Comparison of ENCODE assay signal across 19 mouse cellular contexts in genomic region chr5:37875452-37875851, GRCm38 (mm10). TPM values are rescaled to one million over a fixed set of nuclear protein-coding genes. Genes with fewer than 3 reads are reported as not detected.
DNase-seq lines count a peak whose midpoint lies in the region; ATAC-seq and TF ChIP-seq lines count a peak whose summit lies in the region.
"Had no signal": no experiment of that assay in that cellular context is flagged by ENCODE, and none has a peak within 500 bp of the region (broad histone marks: within the 10 kb centered on the region; RNA-seq: fewer than 3 reads in every experiment).

No protein-coding gene starts in this region.

- no peak for DNase-seq in frontal cortex, adult 2 months (ENCODE audit: extremely low spot score in 1 of 2, low spot score in 1 of 2)
- peak; percentile 22 to 26 for DNase-seq in layer of hippocampus, adult 2 months (ENCODE audit: low spot score in 2 of 2)
- DNase-seq in layer of hippocampus, postnatal 10 days (ENCODE audit: low spot score in 2 of 2) = no peak
- DNase-seq in lung, adult 2 months = no peak
- DNase-seq in brain, adult 2 months (ENCODE audit: low read depth, low spot score) = peak; percentile 47
- DNase-seq in hindbrain, embryonic 11.5 days (ENCODE audit: low spot score) = no peak
- DNase-seq: adrenal gland, postnatal 14 days; cerebellum, adult 8-10 months had no signal

- no peaks in the 10 kb centered on the region for H3K36me3 ChIP-seq in lung, embryonic 16.5 days (ENCODE audit: control insufficient read depth, insufficient read depth, low read length)
- no peaks in the 10 kb centered on the region for H3K36me3 ChIP-seq in hindbrain, embryonic 11.5 days (ENCODE audit: control insufficient read depth, insufficient read depth, low read length)
- H3K36me3 ChIP-seq: embryonic facial prominence, embryonic 15.5 days; heart, embryonic 10.5 days; hindbrain, embryonic 15.5 days; liver, embryonic 15.5 days had no signal

- H3K9me3 ChIP-seq in lung, embryonic 16.5 days (ENCODE audit: control insufficient read depth, low read length) = no peaks in the 10 kb centered on the region
- H3K9me3 ChIP-seq in hindbrain, embryonic 11.5 days (ENCODE audit: control insufficient read depth, low read length) = no peaks in the 10 kb centered on the region
- H3K9me3 ChIP-seq: embryonic facial prominence, embryonic 15.5 days; heart, embryonic 10.5 days; hindbrain, embryonic 15.5 days; liver, embryonic 15.5 days had no signal

- no peaks in the 10 kb centered on the region for H3K27me3 ChIP-seq in lung, embryonic 16.5 days (ENCODE audit: control insufficient read depth, insufficient read depth, low read depth, low read length)
- no peaks in the 10 kb centered on the region for H3K27me3 ChIP-seq in hindbrain, embryonic 11.5 days (ENCODE audit: control insufficient read depth, insufficient read depth, low read length)
- H3K27me3 ChIP-seq: embryonic facial prominence, embryonic 15.5 days; hindbrain, embryonic 15.5 days; liver, embryonic 15.5 days had no signal

- H3K4me3 ChIP-seq in layer of hippocampus, adult 2 months = no peak overlapping the region
- H3K4me3 ChIP-seq in lung, embryonic 16.5 days (ENCODE audit: low read length) = no peak overlapping the region
- H3K4me3 ChIP-seq in lung, adult 2 months (replicated peaks; ENCODE audit: extremely low read depth, low read depth, low read length) = no peak overlapping the region
- no peak overlapping the region for H3K4me3 ChIP-seq in hindbrain, embryonic 11.5 days (ENCODE audit: low read depth, low read length)
- H3K4me3 ChIP-seq: embryonic facial prominence, embryonic 15.5 days; heart, embryonic 10.5 days; hindbrain, embryonic 15.5 days; liver, embryonic 15.5 days had no signal

- H3K4me1 ChIP-seq in lung, embryonic 16.5 days (replicated peaks; ENCODE audit: control insufficient read depth, insufficient read depth, low read length) = no peaks in the 10 kb centered on the region
- H3K4me1 ChIP-seq in lung, adult 2 months (ENCODE audit: control insufficient read depth, insufficient read depth, low read length) = no peaks in the 10 kb centered on the region
- H3K4me1 ChIP-seq in hindbrain, embryonic 11.5 days (replicated peaks; ENCODE audit: control insufficient read depth, insufficient read depth, low read length) = no peaks in the 10 kb centered on the region
- H3K4me1 ChIP-seq: heart, embryonic 10.5 days; liver, embryonic 15.5 days had no signal

- WGBS in lung, embryonic 16.5 days = 65% methylated on average over 13 of the region's 13 CpGs
- WGBS in lung, adult 2 months = 73% methylated on average over 13 of the region's 13 CpGs
- WGBS in hindbrain, embryonic 11.5 days = 91% methylated on average over 13 of the region's 13 CpGs

- no peak overlapping the region for H3K9ac ChIP-seq in lung, embryonic 16.5 days (ENCODE audit: low read length)
- H3K9ac ChIP-seq in hindbrain, embryonic 11.5 days (ENCODE audit: low read depth, low read length) = no peak overlapping the region
- H3K9ac ChIP-seq: embryonic facial prominence, embryonic 15.5 days; hindbrain, embryonic 15.5 days; liver, embryonic 15.5 days had no signal

- no peak overlapping the region for H3K27ac ChIP-seq in layer of hippocampus, adult 2 months
- H3K27ac ChIP-seq in lung, embryonic 16.5 days (ENCODE audit: low read length) = no peak overlapping the region
- no peak overlapping the region for H3K27ac ChIP-seq in hindbrain, embryonic 11.5 days (ENCODE audit: low read depth, low read length)
- H3K27ac ChIP-seq: embryonic facial prominence, embryonic 15.5 days; heart, embryonic 10.5 days; hindbrain, embryonic 15.5 days; kidney, postnatal 0 days; liver, embryonic 15.5 days; macrophage had no signal

- H3K4me2 ChIP-seq in lung, embryonic 16.5 days (ENCODE audit: low read depth, low read length) = no peak overlapping the region
- no peak overlapping the region for H3K4me2 ChIP-seq in hindbrain, embryonic 11.5 days (replicated peaks; ENCODE audit: low read depth, low read length)
- H3K4me2 ChIP-seq: embryonic facial prominence, embryonic 15.5 days; hindbrain, embryonic 15.5 days; liver, embryonic 15.5 days; midbrain, embryonic 11.5 days had no signal

- ATAC-seq in frontal cortex, adult (ENCODE audit: low TSS enrichment) = peak; percentile 52
- peak; percentile 73 for ATAC-seq in lung, embryonic 16.5 days (ENCODE audit: low read depth)
- ATAC-seq in hindbrain, embryonic 11.5 days (ENCODE audit: low FRiP score) = no peak
- ATAC-seq: CD4-positive, CD25-positive, alpha-beta regulatory T cell, adult 4 months had no signal

- TF ChIP-seq CTCF in layer of hippocampus, adult 2 months (conservative IDR thresholded peaks at IDR 0.05) = no peak
- no peak for TF ChIP-seq CTCF in lung, adult 2 months (IDR thresholded peaks at IDR 0.05; ENCODE audit: insufficient read depth, low read length)

- no peak for TF ChIP-seq POLR2A in lung, adult 2 months (IDR thresholded peaks at IDR 0.05; ENCODE audit: borderline replicate concordance, extremely low read depth, low read depth, low read length)

RNA-seq across cellular contexts. Expression of gene Msx1, which starts 51.1 kb away (rescaled TPM):
- polyA plus RNA-seq in frontal cortex, adult 2 months (2012; rRNA removed) = 2.7 and 3.9 TPM in 2 replicates
- total RNA-seq in layer of hippocampus, adult 2 months (2021) = 1 to 10 TPM; 4.2 to 5.3 TPM
- 1 to 10 TPM; 7.4 to 8.5 TPM for total RNA-seq in layer of hippocampus, postnatal 10 days (2021)
- 3.3 TPM in 2 replicates for polyA plus RNA-seq in lung, embryonic 16.5 days (2015; fragmentation: Nextera tagmentation; extraction: Ambion mirVana)
- 5.9 and 6.0 TPM in 2 replicates for polyA plus RNA-seq in lung, adult 2 months (2012; rRNA removed)
- polyA plus RNA-seq in hindbrain, embryonic 11.5 days (2014; fragmentation: Nextera tagmentation; extraction: Ambion mirVana) = 103 and 121 TPM in 2 replicates
- total RNA-seq: neutrophil, adult 5-6 weeks had no signal
- polyA plus RNA-seq: CD4-positive, CD25-positive, alpha-beta regulatory T cell, adult 4 months; macrophage had no signal

Comparison
In these comparisons a context has a peak if more than half of its experiments do, and no peak if none do; other contexts are left out.
1. DNase-seq: peak in layer of hippocampus, adult 2 months (2 of 2) and brain, adult 2 months (single experiment); none in frontal cortex, adult 2 months (0 of 2), layer of hippocampus, postnatal 10 days (0 of 2), lung, adult 2 months (single experiment) and hindbrain, embryonic 11.5 days (single experiment).
2. RNA of gene Msx1, which starts 51.1 kb away (polyA plus RNA-seq): 103 to 121 TPM in hindbrain, embryonic 11.5 days; 5.9 to 6.0 TPM in lung, adult 2 months, 2.7 to 3.9 TPM in frontal cortex, adult 2 months and 3.3 TPM in lung, embryonic 16.5 days; every median in the first group is over 10 times any median in the second.